Mouse (Mus musculus) midbrain, embryonic 12.5 days (tissue): ENCODE data around the gene Ipo9. TPM values are rescaled to one million over a fixed set of nuclear protein-coding genes. Genes with fewer than 3 reads are reported as not detected.

ENCODE experiments used
- ATAC-seq: fragments of 200-750 bp; cut with Nextera tagmentation; 2 replicates; pipeline ENCODE4 v1.8.0; 2017; ENCODE audit warnings: low read depth, moderate TSS enrichment, moderate library complexity; ENCODE audit not compliant: low FRiP score
- H3K27ac ChIP-seq: fragments of 300-500 bp; sonication (generic); replicated peaks from 2 replicates; pipeline ENCODE4 v1.5.1; 2016; ENCODE audit warnings: mild to moderate bottlenecking
- H3K27me3 ChIP-seq: fragments of 300-500 bp; sonication (generic); 2 replicates; pipeline ENCODE4 v1.6.1; 2016; ENCODE audit warnings: mild to moderate bottlenecking
- H3K36me3 ChIP-seq: fragments of 300-500 bp; sonication (generic); 2 replicates; pipeline ENCODE4 v1.6.1; 2016
- H3K4me1 ChIP-seq: fragments of 300-500 bp; sonication (generic); 2 replicates; pipeline ENCODE4 v1.6.1; 2016
- H3K4me2 ChIP-seq: fragments of 300-500 bp; sonication (generic); replicated peaks from 2 replicates; pipeline ENCODE4 v1.6.1; 2016; ENCODE audit warnings: mild to moderate bottlenecking, moderate library complexity
- H3K4me3 ChIP-seq: fragments of 300-500 bp; sonication (generic); 2 replicates; pipeline ENCODE4 v1.5.1; 2016; ENCODE audit warnings: mild to moderate bottlenecking
- H3K9ac ChIP-seq: fragments of 300-500 bp; sonication (generic); replicated peaks from 2 replicates; pipeline ENCODE4 v1.6.1; 2016; ENCODE audit warnings: mild to moderate bottlenecking, moderate library complexity
- H3K9me3 ChIP-seq: fragments of 300-500 bp; sonication (generic); 2 replicates; pipeline ENCODE4 v1.6.1; 2016; ENCODE audit warnings: mild to moderate bottlenecking
- WGBS: fragments of 180-500 bp; shearing (Covaris S2); methylation state at CpG from one replicate; pipeline ENCODE4 v1.1.7; 2016; 5-methylcytosine and 5-hydroxymethylcytosine counted together
- polyA plus RNA-seq: library from polyadenylated mRNA; unstranded; fragments of >200 nt; fragmentation: Nextera tagmentation; extraction: Ambion mirVana; gene quantifications from 2 replicates; pipeline ENCODE4 v1.2.1, GENCODE M21; 2016

Ipo9 gene
- 177 and 182 TPM in 2 replicates for polyA plus RNA-seq

GRCm38 (mm10) chr1:135429901-135430668, at the start of gene Ipo9:
Gene Ipo9 (minus strand): TSS chr1:135430499.
- ATAC-seq = peak; percentile 95
- Histone ChIP-seq H3K27ac (peak within 1 kb of the TSS; percentile 90), H3K4me2 (peak within 1 kb of the TSS; percentile 65), H3K9me3 (no peaks in the 10 kb centered on the region), H3K36me3 (peaks cover 20% of the 10 kb centered on the region), H3K4me1 (peaks cover 39% of the 10 kb centered on the region), H3K4me3 (peak within 1 kb of the TSS; percentile 79), H3K9ac (peak within 1 kb of the TSS; percentile 92), H3K27me3 (no peaks in the 10 kb centered on the region)
- under 1% methylated on average over 65 of the region's 65 CpGs for WGBS

GRCm38 (mm10) chr1:135475571-135475895, 45.2 kb upstream of the Ipo9 start:
- no peak overlapping the region for H3K4me3 ChIP-seq
- H3K27me3 ChIP-seq = no peaks in the 10 kb centered on the region
- H3K27ac ChIP-seq = 0 out of 2 replicates have a peak overlapping the region, but pooled peaks have one; percentile 15
- no peak for ATAC-seq
- H3K4me2 ChIP-seq = no peak overlapping the region
- WGBS = 89% methylated on average over 7 of the region's 7 CpGs
- H3K36me3 ChIP-seq = peaks cover 23% of the 10 kb centered on the region
- H3K9ac ChIP-seq = no peak overlapping the region
- H3K4me1 ChIP-seq = peaks cover 6% of the 10 kb centered on the region; the same call in 1 of the 2 replicates
- H3K9me3 ChIP-seq = no peaks in the 10 kb centered on the region

DNA sequence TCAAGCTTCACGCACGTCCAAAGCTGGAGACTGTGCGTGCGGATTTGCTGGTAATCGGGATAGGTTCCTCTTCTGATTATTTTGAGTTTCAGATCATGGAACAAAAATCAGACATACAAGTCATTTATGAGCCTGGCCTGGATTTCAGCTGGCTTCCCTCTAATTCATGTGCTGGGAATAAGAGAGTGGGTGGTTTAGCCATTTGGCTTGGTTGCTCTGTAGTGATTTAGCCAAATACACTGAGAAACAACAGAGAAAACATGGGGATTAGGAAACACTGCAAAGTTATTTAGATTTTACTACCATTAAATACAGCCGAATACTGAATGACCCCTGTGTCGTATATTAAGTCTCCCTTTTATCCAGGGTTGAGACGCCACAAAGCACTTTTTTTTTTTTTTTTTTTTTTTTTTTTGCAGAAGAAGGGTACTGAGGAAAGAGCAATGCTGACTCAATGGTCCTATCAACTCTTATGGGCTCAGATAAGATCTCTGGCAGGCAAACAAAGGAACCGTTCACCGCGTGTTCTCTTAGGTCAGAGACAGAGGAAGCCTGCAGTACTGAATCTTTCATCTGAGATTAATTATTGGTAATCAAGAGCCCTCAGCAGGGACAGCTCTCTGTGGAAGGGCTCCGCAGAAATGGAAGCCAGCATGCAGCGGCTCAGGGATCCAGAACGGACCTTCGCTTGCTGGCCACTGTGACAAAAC, 44.7 kb upstream of the Ipo9 start:
- Histone ChIP-seq H3K4me1 (peaks cover 6% of the 10 kb centered on the region; the same call in 1 of the 2 replicates), H3K4me2 (no peak overlapping the region), H3K36me3 (peaks cover 28% of the 10 kb centered on the region), H3K4me3 (no peak overlapping the region), H3K27me3 (no peaks in the 10 kb centered on the region), H3K9ac (no peak overlapping the region), H3K9me3 (no peaks in the 10 kb centered on the region), H3K27ac (0 out of 2 replicates have a peak overlapping the region, but pooled peaks have one; percentile 15)
- WGBS = 70% methylated on average over 15 of the region's 15 CpGs
- ATAC-seq = no peak

DNA sequence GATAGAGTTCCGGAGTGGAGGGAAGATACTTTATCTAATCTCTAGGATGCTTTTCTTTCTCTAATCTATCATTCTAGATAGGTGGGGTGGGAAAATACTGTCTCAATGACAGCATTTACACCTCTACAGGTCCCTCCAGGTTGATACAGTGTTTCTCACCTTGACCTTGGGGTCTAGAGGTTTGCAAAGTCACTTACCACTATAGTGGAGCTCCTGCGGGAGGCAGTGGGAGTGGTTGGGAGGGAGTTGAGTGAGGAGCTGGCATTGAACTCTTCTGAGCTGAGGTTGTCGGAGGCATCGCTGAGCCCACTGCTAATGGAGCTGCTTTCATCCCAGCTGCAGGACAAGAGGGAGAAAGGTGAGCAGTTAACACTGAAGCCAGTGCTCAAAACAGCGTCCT, 42.2 kb upstream of the Ipo9 start:
- no peaks in the 10 kb centered on the region for H3K27me3 ChIP-seq
- H3K4me1 ChIP-seq = peaks cover 6% of the 10 kb centered on the region; the same call in 1 of the 2 replicates
- no peak overlapping the region for H3K9ac ChIP-seq
- no peak overlapping the region for H3K4me2 ChIP-seq
- H3K36me3 ChIP-seq = peaks cover 44% of the 10 kb centered on the region
- no peak overlapping the region for H3K4me3 ChIP-seq
- no peaks in the 10 kb centered on the region for H3K9me3 ChIP-seq
- no peak for ATAC-seq
- WGBS = 81% methylated on average over 5 of the region's 5 CpGs
- no peak overlapping the region for H3K27ac ChIP-seq

GRCm38 (mm10) chr1:135471742-135472141, 41.4 kb upstream of the Ipo9 start:
- 91% methylated on average over 5 of the region's 5 CpGs for WGBS
- H3K9me3 ChIP-seq = no peaks in the 10 kb centered on the region
- H3K27ac ChIP-seq = no peak overlapping the region
- H3K4me1 ChIP-seq = peaks cover 6% of the 10 kb centered on the region; the same call in 1 of the 2 replicates
- H3K4me2 ChIP-seq = no peak overlapping the region
- H3K4me3 ChIP-seq = no peak overlapping the region
- ATAC-seq = no peak
- H3K9ac ChIP-seq = no peak overlapping the region
- peaks cover 52% of the 10 kb centered on the region for H3K36me3 ChIP-seq
- no peaks in the 10 kb centered on the region for H3K27me3 ChIP-seq

GRCm38 (mm10) chr1:135470546-135470945, 40.2 kb upstream of the Ipo9 start:
- no peaks in the 10 kb centered on the region for H3K27me3 ChIP-seq
- 91% methylated on average over 13 of the region's 13 CpGs for WGBS
- ATAC-seq = no peak
- H3K4me3 ChIP-seq = no peak overlapping the region
- peaks cover 4% of the 10 kb centered on the region; the same call in 1 of the 2 replicates for H3K4me1 ChIP-seq
- H3K27ac ChIP-seq = no peak overlapping the region
- no peaks in the 10 kb centered on the region for H3K9me3 ChIP-seq
- H3K36me3 ChIP-seq = peaks cover 64% of the 10 kb centered on the region
- H3K4me2 ChIP-seq = no peak overlapping the region
- H3K9ac ChIP-seq = no peak overlapping the region

GRCm38 (mm10) chr1:135467462-135467861, 37.2 kb upstream of the Ipo9 start:
- no peaks in the 10 kb centered on the region for H3K4me1 ChIP-seq
- 91% methylated on average over 5 of the region's 5 CpGs for WGBS
- peaks cover 82% of the 10 kb centered on the region for H3K36me3 ChIP-seq

DNA sequence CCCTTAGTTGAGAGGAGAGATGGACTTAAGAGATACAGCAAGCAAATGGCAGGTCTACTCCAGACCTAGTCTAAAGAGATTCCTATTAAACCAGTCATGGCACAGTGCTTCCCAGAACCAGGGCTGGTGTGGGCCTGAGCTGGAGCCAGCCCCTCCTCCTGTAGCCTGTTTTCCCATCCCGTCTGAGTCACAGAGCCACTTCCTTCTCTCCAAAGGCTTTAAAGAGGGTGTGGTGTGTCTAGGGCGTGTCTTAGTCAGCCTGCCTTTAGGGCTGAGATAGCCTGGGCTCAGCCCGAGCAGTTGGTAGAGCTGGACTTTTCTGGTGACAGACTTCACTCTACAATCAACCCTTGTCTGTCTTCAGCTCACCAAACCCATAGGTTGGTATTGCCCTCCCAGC, 36.6 kb upstream of the Ipo9 start:
- no peaks in the 10 kb centered on the region for H3K27me3 ChIP-seq
- ATAC-seq = no peak
- peaks cover 80% of the 10 kb centered on the region for H3K36me3 ChIP-seq
- no peak overlapping the region for H3K27ac ChIP-seq
- no peak overlapping the region for H3K9ac ChIP-seq
- H3K4me1 ChIP-seq = no peaks in the 10 kb centered on the region
- 70% methylated on average over 3 of the region's 3 CpGs for WGBS
- H3K4me3 ChIP-seq = no peak overlapping the region
- no peaks in the 10 kb centered on the region for H3K9me3 ChIP-seq
- no peak overlapping the region for H3K4me2 ChIP-seq

More at GRCm38 (mm10) chr1:135467462-135467861, 37.2 kb upstream of the Ipo9 start:
- no peak overlapping the region for H3K4me2 ChIP-seq
- H3K9ac ChIP-seq = no peak overlapping the region
- no peak overlapping the region for H3K27ac ChIP-seq
- ATAC-seq = no peak
- H3K9me3 ChIP-seq = no peaks in the 10 kb centered on the region
- H3K27me3 ChIP-seq = no peaks in the 10 kb centered on the region
- H3K4me3 ChIP-seq = no peak overlapping the region

GRCm38 (mm10) chr1:135465734-135466133, 35.4 kb upstream of the Ipo9 start:
- 88% methylated on average over 19 of the region's 19 CpGs for WGBS

GRCm38 (mm10) chr1:135462736-135463135, 32.4 kb upstream of the Ipo9 start:
- 85% methylated on average over 8 of the region's 8 CpGs for WGBS
- no peak overlapping the region for H3K27ac ChIP-seq
- no peaks in the 10 kb centered on the region for H3K4me1 ChIP-seq
- ATAC-seq = no peak
- no peaks in the 10 kb centered on the region for H3K27me3 ChIP-seq
- H3K36me3 ChIP-seq = peaks cover 75% of the 10 kb centered on the region
- no peaks in the 10 kb centered on the region for H3K9me3 ChIP-seq
- no peak overlapping the region for H3K9ac ChIP-seq
- no peak overlapping the region for H3K4me3 ChIP-seq
- no peak overlapping the region for H3K4me2 ChIP-seq

More at GRCm38 (mm10) chr1:135465734-135466133, 35.4 kb upstream of the Ipo9 start:
- no peaks in the 10 kb centered on the region for H3K27me3 ChIP-seq
- H3K27ac ChIP-seq = no peak overlapping the region
- H3K9ac ChIP-seq = no peak overlapping the region
- H3K36me3 ChIP-seq = peaks cover 74% of the 10 kb centered on the region
- H3K4me3 ChIP-seq = no peak overlapping the region
- H3K9me3 ChIP-seq = no peaks in the 10 kb centered on the region
- no peak overlapping the region for H3K4me2 ChIP-seq
- no peak for ATAC-seq
- no peaks in the 10 kb centered on the region for H3K4me1 ChIP-seq

- Histone ChIP-seq H3K27ac (no peak overlapping the region), H3K4me1 (no peaks in the 10 kb centered on the region), H3K4me2 (no peak overlapping the region), H3K9ac (no peak overlapping the region), H3K36me3 (peaks cover 73% of the 10 kb centered on the region), H3K4me3 (no peak overlapping the region), H3K27me3 (no peaks in the 10 kb centered on the region), H3K9me3 (no peaks in the 10 kb centered on the region)
- WGBS = 87% methylated on average over 4 of the region's 4 CpGs
- no peak for ATAC-seq
Observed at GRCm38 (mm10) chr1:135462304-135462703, 32.0 kb upstream of the Ipo9 start.

- ATAC-seq = no peak; the same call in 1 of the 2 replicates
- Histone ChIP-seq H3K4me2 (no peak overlapping the region), H3K9me3 (no peaks in the 10 kb centered on the region), H3K4me1 (no peaks in the 10 kb centered on the region), H3K27me3 (no peaks in the 10 kb centered on the region), H3K27ac (no peak overlapping the region), H3K36me3 (peaks cover 73% of the 10 kb centered on the region), H3K4me3 (no peak overlapping the region), H3K9ac (no peak overlapping the region)
- WGBS = 82% methylated on average over 3 of the region's 3 CpGs
Observed at GRCm38 (mm10) chr1:135461097-135461730, 30.9 kb upstream of the Ipo9 start.
